Mouse (Mus musculus) limb, embryonic 13.5 days (tissue): ENCODE data around the gene Rai1. TPM values are rescaled to one million over a fixed set of nuclear protein-coding genes. Genes with fewer than 3 reads are reported as not detected.
A peak's percentile ranks its signal among the peaks of the same experiment; 100 is the strongest.

Experiments used
- ATAC-seq: fragments of 200-750 bp; cut with Nextera tagmentation; 2 replicates; pipeline ENCODE4 v1.8.0; 2017; ENCODE audit warnings: low read depth, moderate number of reproducible peaks, moderate TSS enrichment; ENCODE audit not compliant: low FRiP score
- H3K27ac ChIP-seq: fragments of 300-500 bp; sonication (generic); 2 replicates; pipeline ENCODE4 v1.5.1; 2015; ENCODE audit warnings: inconsistent platforms, mild to moderate bottlenecking, moderate library complexity
- H3K27me3 ChIP-seq: fragments of 300-500 bp; sonication (generic); 2 replicates; pipeline ENCODE4 v1.6.1; 2015; ENCODE audit warnings: mild to moderate bottlenecking, inconsistent platforms
- H3K36me3 ChIP-seq: fragments of 300-500 bp; sonication (generic); 2 replicates; pipeline ENCODE4 v1.6.1; 2015; ENCODE audit warnings: inconsistent platforms, mild to moderate bottlenecking, moderate library complexity
- H3K4me1 ChIP-seq: fragments of 300-500 bp; sonication (generic); 2 replicates; pipeline ENCODE4 v1.6.1; 2015; ENCODE audit warnings: inconsistent platforms
- H3K4me2 ChIP-seq: fragments of 300-500 bp; sonication (generic); replicated peaks from 2 replicates; pipeline ENCODE4 v1.6.1; 2015; ENCODE audit warnings: inconsistent platforms, mild to moderate bottlenecking, moderate library complexity
- H3K4me3 ChIP-seq: fragments of 300-500 bp; sonication (generic); 2 replicates; pipeline ENCODE4 v1.5.1; 2015; ENCODE audit warnings: moderate library complexity, mild to moderate bottlenecking, inconsistent platforms
- H3K9ac ChIP-seq: fragments of 300-500 bp; sonication (generic); 2 replicates; pipeline ENCODE4 v1.6.1; 2015; ENCODE audit warnings: mild to moderate bottlenecking, inconsistent platforms
- H3K9me3 ChIP-seq: fragments of 300-500 bp; sonication (generic); 2 replicates; pipeline ENCODE4 v1.6.1; 2016; ENCODE audit warnings: inconsistent platforms
- WGBS: fragments of 180-500 bp; shearing (Covaris S2); methylation state at CpG from one replicate; pipeline ENCODE4 v1.1.7; 2015; 5-methylcytosine and 5-hydroxymethylcytosine counted together
- polyA plus RNA-seq: library from polyadenylated mRNA; unstranded; fragments of >200 nt; fragmentation: Nextera tagmentation; extraction: Ambion mirVana; gene quantifications from 2 replicates; pipeline ENCODE4 v1.2.1, GENCODE M21; 2015

Gene Rai1
- polyA plus RNA-seq, 1 experiment from 2014 or later, result 27.3 TPM

DNA sequence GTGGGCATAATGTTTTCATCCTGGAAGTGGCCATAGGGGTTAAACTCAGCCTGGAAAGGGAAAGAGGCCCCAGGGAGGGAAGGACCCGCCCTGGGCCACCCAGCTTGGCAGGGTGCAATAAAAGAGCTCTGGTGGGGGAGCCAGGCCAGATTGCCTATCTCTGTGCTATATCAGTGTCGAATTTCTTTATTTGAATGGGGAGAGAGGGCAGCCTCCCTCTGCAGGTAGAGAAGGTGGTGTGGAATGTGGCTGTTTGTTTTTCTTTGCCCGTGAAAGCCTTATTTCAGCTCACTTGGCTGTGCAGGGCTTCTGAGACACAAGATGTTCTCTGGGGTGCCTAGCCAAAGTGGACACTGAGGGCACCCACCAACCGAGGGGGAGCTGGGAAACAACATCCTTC, 8.8 kb downstream of the Rai1 start:
- Histone ChIP-seq H3K4me2 (peak overlapping the region; percentile 90), H3K9me3 (no peaks in the 10 kb centered on the region), H3K4me1 (peaks cover 71% of the 10 kb centered on the region), H3K4me3 (peak overlapping the region; percentile 52), H3K27ac (peak overlapping the region; percentile 96), H3K27me3 (no peaks in the 10 kb centered on the region), H3K9ac (peak overlapping the region; percentile 68), H3K36me3 (0 out of 2 replicates have a peak, but pooled peaks cover 4% of the 10 kb centered on the region)
- ATAC-seq, result no peak
- 3% methylated on average over 4 of the region's 4 CpGs for WGBS

DNA sequence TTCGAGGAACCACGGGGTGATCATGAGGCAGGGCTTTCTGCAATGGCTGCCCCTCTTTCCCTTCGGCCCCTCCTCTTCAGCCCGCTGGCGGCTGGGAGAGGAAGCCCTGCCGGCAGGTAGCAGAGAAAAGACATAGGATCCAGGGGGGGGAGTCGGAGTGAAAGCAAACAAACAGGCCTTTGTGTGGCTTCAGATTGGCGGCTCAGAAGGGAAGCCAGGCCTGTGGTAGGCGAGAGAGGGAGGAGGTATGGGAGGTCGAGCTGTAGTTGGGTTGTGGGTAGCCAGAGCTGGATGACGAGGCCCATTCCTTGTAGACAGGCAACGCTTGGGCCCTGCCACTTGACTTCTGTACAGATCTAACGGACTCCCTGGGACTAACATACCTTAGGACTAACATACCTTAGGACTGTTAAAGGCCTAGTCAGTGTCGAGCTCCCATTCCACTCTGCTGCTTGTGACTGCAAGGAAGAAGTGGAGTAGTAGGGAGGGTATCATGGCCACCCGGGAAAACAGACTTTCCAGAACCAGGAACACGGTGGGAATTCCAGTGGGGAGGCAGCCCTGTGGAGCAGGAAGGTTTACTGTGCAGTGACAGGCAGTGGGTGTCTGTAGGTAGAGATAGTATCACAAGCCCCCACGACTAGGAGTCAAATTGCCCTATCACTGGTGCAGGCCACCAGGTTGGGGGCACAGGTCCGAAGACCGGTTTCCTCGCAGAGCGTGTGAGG, 9.6 kb downstream of the Rai1 start:
- WGBS, result 1% methylated on average over 21 of the region's 21 CpGs
- Histone ChIP-seq H3K9ac (peak overlapping the region; percentile 68), H3K4me1 (peaks cover 63% of the 10 kb centered on the region), H3K27ac (peak overlapping the region; percentile 96), H3K36me3 (0 out of 2 replicates have a peak, but pooled peaks cover 4% of the 10 kb centered on the region), H3K4me3 (peak overlapping the region; percentile 52), H3K27me3 (no peaks in the 10 kb centered on the region), H3K4me2 (peak overlapping the region; percentile 90), H3K9me3 (no peaks in the 10 kb centered on the region)
- no peak; the same call in 1 of the 2 replicates for ATAC-seq

DNA sequence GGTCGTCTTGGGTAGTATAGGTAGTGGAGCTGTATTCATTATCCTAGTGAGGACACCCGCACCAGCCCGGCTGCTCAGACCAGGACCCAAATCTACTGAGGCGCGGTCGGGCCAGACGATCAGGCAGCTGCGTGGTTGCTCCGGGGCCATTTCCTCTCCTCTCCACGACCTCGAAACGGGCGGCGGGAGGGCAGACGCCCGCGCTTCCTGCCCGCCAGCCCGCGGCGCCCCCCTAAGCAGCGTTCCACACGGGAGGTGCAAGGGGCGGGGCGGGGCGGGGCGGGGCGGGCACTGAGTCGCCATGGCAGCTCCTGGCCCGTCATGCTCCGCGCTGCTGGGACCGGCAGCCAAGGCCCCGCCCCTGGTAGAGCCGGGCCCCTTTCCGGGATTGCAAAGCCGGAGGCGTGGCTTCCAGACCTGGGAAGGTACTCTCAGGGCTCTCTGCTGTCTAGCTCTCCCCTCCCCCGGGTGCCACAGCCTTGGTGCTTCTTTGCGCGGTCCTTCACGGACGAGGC, 10.3 kb downstream of the Rai1 start:
- Histone ChIP-seq H3K9ac (peak overlapping the region; percentile 68), H3K9me3 (no peaks in the 10 kb centered on the region), H3K36me3 (0 out of 2 replicates have a peak, but pooled peaks cover 4% of the 10 kb centered on the region), H3K4me3 (peak overlapping the region; percentile 52), H3K27ac (peak overlapping the region; percentile 96), H3K4me2 (peak overlapping the region; percentile 90), H3K27me3 (no peaks in the 10 kb centered on the region), H3K4me1 (peaks cover 63% of the 10 kb centered on the region)
- under 1% methylated on average over 29 of the region's 43 CpGs for WGBS
- peak; percentile 94 for ATAC-seq

- H3K36me3 ChIP-seq, result 0 out of 2 replicates have a peak, but pooled peaks cover 4% of the 10 kb centered on the region
- peak overlapping the region; percentile 90 for H3K4me2 ChIP-seq
- 37% methylated on average over 6 of the region's 6 CpGs for WGBS
- H3K9ac ChIP-seq, result peak overlapping the region; percentile 68
- H3K4me3 ChIP-seq, result peak overlapping the region; percentile 52
- ATAC-seq, result no peak
- no peaks in the 10 kb centered on the region for H3K9me3 ChIP-seq
- H3K27me3 ChIP-seq, result no peaks in the 10 kb centered on the region
- peaks cover 64% of the 10 kb centered on the region for H3K4me1 ChIP-seq
- peak overlapping the region; percentile 96 for H3K27ac ChIP-seq
Measured at GRCm38 (mm10) chr11:60115638-60116276, 10.9 kb downstream of the Rai1 start.

GRCm38 (mm10) chr11:60120586-60121262, 15.9 kb downstream of the Rai1 start:
- Histone ChIP-seq H3K4me2 (no peak overlapping the region), H3K27ac (no peak overlapping the region), H3K9ac (no peak overlapping the region), H3K4me1 (peaks cover 32% of the 10 kb centered on the region), H3K9me3 (no peaks in the 10 kb centered on the region), H3K36me3 (peaks cover 11% of the 10 kb centered on the region; the same call in 1 of the 2 replicates), H3K4me3 (no peak overlapping the region), H3K27me3 (no peaks in the 10 kb centered on the region)
- 87% methylated on average over 2 of the region's 2 CpGs for whole genome bisulfite sequencing
- no peak for ATAC-seq

DNA sequence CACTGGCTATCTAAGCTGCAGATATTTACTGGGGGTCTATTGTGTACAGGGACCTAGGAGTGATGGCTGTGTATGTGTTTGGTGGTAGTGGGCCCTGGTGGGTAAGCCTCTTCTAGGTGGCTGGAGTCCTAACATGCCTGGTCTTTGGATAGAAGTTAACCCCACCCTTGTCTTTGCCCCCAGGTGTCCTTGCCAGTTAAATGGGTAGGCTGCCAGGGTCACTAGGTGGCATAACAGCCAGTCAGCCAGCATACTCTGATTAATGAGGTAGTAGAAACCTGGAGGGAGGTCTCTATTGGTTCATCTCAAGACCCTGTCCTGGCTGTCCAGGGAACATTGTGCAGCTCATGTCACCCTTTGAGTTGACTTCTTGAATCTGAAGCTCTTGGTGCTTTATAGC, 17.8 kb downstream of the Rai1 start:
- Histone ChIP-seq H3K9me3 (no peaks in the 10 kb centered on the region), H3K4me3 (no peak overlapping the region), H3K9ac (no peak overlapping the region), H3K4me2 (no peak overlapping the region), H3K27ac (no peak overlapping the region), H3K27me3 (no peaks in the 10 kb centered on the region), H3K4me1 (peaks cover 45% of the 10 kb centered on the region), H3K36me3 (peaks cover 7% of the 10 kb centered on the region; the same call in 1 of the 2 replicates)
- no peak for ATAC-seq

- H3K27ac ChIP-seq, result 0 out of 2 replicates have a peak overlapping the region, but pooled peaks have one; percentile 22
- H3K4me3 ChIP-seq, result no peak overlapping the region
- no peak for ATAC-seq
- peaks cover 50% of the 10 kb centered on the region for H3K4me1 ChIP-seq
- no peaks in the 10 kb centered on the region for H3K9me3 ChIP-seq
- 0 out of 2 replicates have a peak overlapping the region, but pooled peaks have one; percentile 4 for H3K9ac ChIP-seq
- no peaks in the 10 kb centered on the region for H3K27me3 ChIP-seq
- H3K4me2 ChIP-seq, result 0 out of 2 replicates have a peak overlapping the region, but pooled peaks have one; percentile 9
- no peaks in the 10 kb centered on the region for H3K36me3 ChIP-seq
Measured at GRCm38 (mm10) chr11:60127048-60127447, 22.2 kb downstream of the Rai1 start.

DNA sequence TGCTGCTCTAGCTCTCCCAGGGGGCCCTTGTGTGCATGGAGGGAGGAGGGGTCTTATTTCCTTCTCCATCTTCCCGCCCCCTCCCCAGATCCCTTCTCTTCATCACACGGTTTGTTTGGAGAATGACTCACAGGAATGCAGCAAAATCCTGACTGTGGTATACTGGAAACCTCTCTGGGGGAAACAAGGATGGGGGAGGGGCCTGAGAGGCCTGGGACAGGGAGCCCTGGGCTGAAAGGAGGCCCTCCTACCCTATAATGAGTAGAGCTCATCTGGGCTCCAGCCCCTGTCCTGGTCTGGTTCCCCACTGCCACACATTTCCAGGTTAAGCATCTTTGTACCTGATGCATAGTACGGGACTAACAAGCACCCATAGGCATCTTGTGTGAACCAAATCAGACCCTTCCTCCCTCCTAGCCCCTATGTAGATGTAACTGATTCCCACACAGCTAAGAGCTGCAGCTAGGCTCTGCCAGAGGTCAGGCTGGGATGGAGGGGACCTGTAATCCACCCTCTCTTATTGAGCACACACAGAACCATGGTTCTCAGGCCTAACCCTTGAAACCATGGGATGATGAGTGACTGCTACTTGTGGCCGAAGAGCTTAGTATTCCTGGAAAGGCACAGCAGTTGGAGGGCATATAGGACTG, 23.2 kb downstream of the Rai1 start:
- peak overlapping the region; percentile 40; the same call in 1 of the 2 replicates for H3K27ac ChIP-seq
- no peak overlapping the region for H3K4me3 ChIP-seq
- no peaks in the 10 kb centered on the region for H3K9me3 ChIP-seq
- ATAC-seq, result peak; percentile 36; the same call in 1 of the 2 replicates
- no peaks in the 10 kb centered on the region for H3K27me3 ChIP-seq
- peak overlapping the region; percentile 4; the same call in 1 of the 2 replicates for H3K9ac ChIP-seq
- H3K4me1 ChIP-seq, result peaks cover 53% of the 10 kb centered on the region
- 40% methylated on average over 4 of the region's 4 CpGs for WGBS
- H3K4me2 ChIP-seq, result no peak overlapping the region; the same call in 1 of the 2 replicates
- no peaks in the 10 kb centered on the region for H3K36me3 ChIP-seq

GRCm38 (mm10) chr11:60130516-60130915, 25.7 kb downstream of the Rai1 start:
- no peaks in the 10 kb centered on the region for H3K36me3 ChIP-seq
- no peak overlapping the region for H3K4me2 ChIP-seq
- no peak overlapping the region for H3K9ac ChIP-seq
- H3K4me3 ChIP-seq, result no peak overlapping the region
- H3K9me3 ChIP-seq, result no peaks in the 10 kb centered on the region
- no peaks in the 10 kb centered on the region for H3K27me3 ChIP-seq
- peaks cover 64% of the 10 kb centered on the region for H3K4me1 ChIP-seq
- ATAC-seq, result no peak
- H3K27ac ChIP-seq, result peak overlapping the region; percentile 6; the same call in 1 of the 2 replicates
- 33% methylated on average over 6 of the region's 6 CpGs for WGBS

DNA sequence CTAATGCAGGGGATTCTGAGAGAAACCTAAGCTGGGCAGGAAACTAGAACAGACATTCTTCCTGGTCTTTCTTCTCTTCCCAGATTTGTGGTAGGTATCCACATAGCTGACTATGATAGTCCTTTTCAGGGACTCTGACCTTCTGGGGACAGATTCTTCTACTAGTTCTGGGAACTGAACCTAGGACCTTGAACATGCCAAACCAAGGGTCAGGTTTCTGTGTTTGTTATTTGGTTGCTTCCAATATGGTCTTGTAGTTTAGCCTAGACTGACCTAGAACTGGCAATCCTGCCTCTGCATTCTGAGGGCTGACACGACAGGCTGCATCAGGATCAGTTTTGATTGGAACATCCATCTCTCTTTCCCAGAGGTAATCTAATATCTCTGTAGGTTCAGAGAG, 27.2 kb downstream of the Rai1 start:
- no peaks in the 10 kb centered on the region for H3K27me3 ChIP-seq
- H3K9ac ChIP-seq, result no peak overlapping the region
- no peaks in the 10 kb centered on the region for H3K9me3 ChIP-seq
- no peaks in the 10 kb centered on the region for H3K36me3 ChIP-seq
- 90% methylated on average over 1 of the region's 1 CpGs for WGBS
- no peak for ATAC-seq
- H3K4me2 ChIP-seq, result no peak overlapping the region
- H3K4me1 ChIP-seq, result peaks cover 50% of the 10 kb centered on the region
- no peak overlapping the region for H3K27ac ChIP-seq
- no peak overlapping the region for H3K4me3 ChIP-seq

DNA sequence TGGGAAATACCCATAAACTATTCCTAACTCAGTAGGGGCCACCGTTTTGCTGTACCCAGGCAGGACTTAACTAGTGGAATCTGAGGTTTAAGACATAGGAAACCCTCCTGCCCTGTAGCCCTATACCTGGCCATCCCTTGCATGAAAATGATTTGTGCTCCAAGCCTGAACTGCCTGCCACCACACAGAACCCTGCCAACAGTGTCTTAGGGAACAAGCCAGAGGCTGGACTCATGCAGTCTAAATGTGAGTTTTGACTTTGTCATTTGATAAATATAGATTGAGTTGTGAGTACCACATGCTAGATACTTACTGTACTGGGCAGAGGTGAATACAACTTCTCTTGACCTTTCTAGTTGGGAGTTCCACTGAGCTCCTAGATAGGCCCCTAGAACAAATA, 31.7 kb downstream of the Rai1 start:
- Histone ChIP-seq H3K4me2 (no peak overlapping the region), H3K4me1 (peaks cover 39% of the 10 kb centered on the region), H3K9me3 (no peaks in the 10 kb centered on the region), H3K27ac (no peak overlapping the region), H3K36me3 (no peaks in the 10 kb centered on the region), H3K27me3 (no peaks in the 10 kb centered on the region), H3K9ac (no peak overlapping the region), H3K4me3 (no peak overlapping the region)
- no peak for ATAC-seq
- 77% methylated on average over 1 of the region's 1 CpGs for WGBS
